Mouse (Mus musculus) small intestine, adult 2 months (tissue): ENCODE measurements around the gene Eps8l3. TPM values are rescaled to one million over a fixed set of nuclear protein-coding genes. Genes with fewer than 3 reads are reported as not detected.

Source experiments
- H3K27ac ChIP-seq: fragments of 200-500 bp; 2 replicates; pipeline ENCODE4 v1.5.1; 2012; ENCODE audit warnings: low read depth, low read length, control low read depth, inconsistent platforms; ENCODE audit not compliant: insufficient read depth
- H3K27me3 ChIP-seq: fragments of 200-500 bp; 2 replicates; pipeline ENCODE4 v1.6.1; 2012; ENCODE audit warnings: mild to moderate bottlenecking, moderate library complexity, low read length, inconsistent platforms; ENCODE audit not compliant: control insufficient read depth, insufficient read depth
- H3K36me3 ChIP-seq: fragments of 200-500 bp; 2 replicates; pipeline ENCODE4 v1.6.1; 2012; ENCODE audit warnings: mild to moderate bottlenecking, low read length, control low read depth, inconsistent platforms; ENCODE audit not compliant: control insufficient read depth, insufficient read depth
- H3K4me1 ChIP-seq: fragments of 200-500 bp; 2 replicates; pipeline ENCODE4 v1.6.1; 2012; ENCODE audit warnings: low read length, inconsistent platforms, mixed read lengths; ENCODE audit not compliant: control insufficient read depth, insufficient read depth, insufficient read length
- H3K4me3 ChIP-seq: fragments of 200-500 bp; 2 replicates; pipeline ENCODE4 v1.5.1; 2012; ENCODE audit warnings: low read depth, mild to moderate bottlenecking, control low read depth, inconsistent platforms, low read length, moderate library complexity
- CTCF ChIP-seq: fragments of 200-500 bp; IDR thresholded peaks from 2 replicates; pipeline ENCODE4 v1.5.1; 2012; ENCODE audit warnings: low read depth, mild to moderate bottlenecking, control low read depth, inconsistent platforms, low read length, moderate library complexity, mixed read lengths; ENCODE audit not compliant: insufficient replicate concordance, insufficient read length; ENCODE audit errors: extremely low read depth
- POLR2A ChIP-seq: fragments of 200-500 bp; IDR thresholded peaks from 2 replicates; pipeline ENCODE4 v1.6.1; 2012; ENCODE audit warnings: low read depth, mild to moderate bottlenecking, control low read depth, inconsistent platforms, low read length, moderate library complexity
- WGBS: fragments of 180-500 bp; shearing (Covaris S2); methylation state at CpG from one replicate; pipeline ENCODE4 v1.1.7; 2018; 5-methylcytosine and 5-hydroxymethylcytosine counted together
- polyA plus RNA-seq: library from polyadenylated mRNA; depleted of rRNA; stranded (reverse); fragments of >200 nt; gene quantifications from 2 replicates; pipeline ENCODE4 v1.2.3, GENCODE M21; 2012; rRNA removed

The Eps8l3 gene
- polyA plus RNA-seq, 1 experiment: 351 TPM

GRCm38 (mm10) chr3:107940524-107940923 is 63.5 kb downstream of the Eps8l3 start:
- TF ChIP-seq POLR2A (no peak), CTCF (no peak)
- no peaks in the 10 kb centered on the region for H3K36me3 ChIP-seq
- H3K4me1 ChIP-seq: peaks cover 5% of the 10 kb centered on the region; the same call in 1 of the 2 replicates
- no peak overlapping the region for H3K4me3 ChIP-seq
- H3K27ac ChIP-seq: no peak overlapping the region
- no peaks in the 10 kb centered on the region for H3K27me3 ChIP-seq
- 79% methylated on average over 7 of the region's 7 CpGs for WGBS

GRCm38 (mm10) chr3:107941261-107941660 is 64.2 kb downstream of the Eps8l3 start:
- 91% methylated on average over 4 of the region's 4 CpGs for WGBS
- Histone ChIP-seq H3K27me3 (no peaks in the 10 kb centered on the region), H3K4me3 (no peak overlapping the region), H3K27ac (no peak overlapping the region), H3K36me3 (no peaks in the 10 kb centered on the region), H3K4me1 (peaks cover 5% of the 10 kb centered on the region; the same call in 1 of the 2 replicates)
- no peak for TF ChIP-seq POLR2A
- TF ChIP-seq CTCF: no peak

Other genes starting within 250 kb of the Eps8l3 start
- gene Gm10961, start 245.9 kb upstream of the Eps8l3 start, polyA plus RNA-seq: not detected in 2 replicates
- 26.0 and 46.9 TPM in 2 replicates for gene Strip1, start 245.5 kb upstream of the Eps8l3 start, polyA plus RNA-seq
- 31.6 and 34.9 TPM in 2 replicates for gene Ahcyl1, start 180.7 kb upstream of the Eps8l3 start, polyA plus RNA-seq
- 7.7 and 9.7 TPM in 2 replicates for gene Csf1, start 116.8 kb upstream of the Eps8l3 start, polyA plus RNA-seq
- gene Gstm5, start 18.6 kb downstream of the Eps8l3 start, polyA plus RNA-seq: 6.6 and 11.3 TPM in 2 replicates
- 9.4 and 29.1 TPM in 2 replicates for gene Gstm7, start 54.6 kb downstream of the Eps8l3 start, polyA plus RNA-seq
- gene Gstm6, start 66.5 kb downstream of the Eps8l3 start, polyA plus RNA-seq: 9.5 and 20.7 TPM in 2 replicates
- gene Gstm3, start 92.1 kb downstream of the Eps8l3 start, polyA plus RNA-seq: 159 and 411 TPM in 2 replicates
- 26.7 and 56.7 TPM in 2 replicates for gene Gstm2, start 109.2 kb downstream of the Eps8l3 start, polyA plus RNA-seq
- 243 and 695 TPM in 2 replicates for gene Gstm1, start 140.7 kb downstream of the Eps8l3 start, polyA plus RNA-seq
- gene Gstm4, start 167.7 kb downstream of the Eps8l3 start, polyA plus RNA-seq: 5.6 and 16.1 TPM in 2 replicates
- gene Ampd2, start 209.4 kb downstream of the Eps8l3 start, polyA plus RNA-seq: 88.8 and 107 TPM in 2 replicates
- gene Gnat2, start 215.6 kb downstream of the Eps8l3 start, polyA plus RNA-seq: 0.86 and 0.91 TPM in 2 replicates